Mouse (Mus musculus) E14TG2a.4 (cell line): ENCODE data around the gene Ptprm.

Experiments
- CTCF ChIP-seq: conservative IDR thresholded peaks from 2 replicates; pipeline ENCODE4 v1.5.1; 2014; ENCODE audit warnings: low read length
- NANOG ChIP-seq: IDR thresholded peaks from 2 replicates; pipeline ENCODE4 v1.6.1; 2014; ENCODE audit warnings: borderline replicate concordance, low read length, mixed read lengths
- POU5F1 ChIP-seq: IDR thresholded peaks from 2 replicates; pipeline ENCODE4 v1.6.1; 2014; ENCODE audit warnings: low read length, borderline replicate concordance

DNA sequence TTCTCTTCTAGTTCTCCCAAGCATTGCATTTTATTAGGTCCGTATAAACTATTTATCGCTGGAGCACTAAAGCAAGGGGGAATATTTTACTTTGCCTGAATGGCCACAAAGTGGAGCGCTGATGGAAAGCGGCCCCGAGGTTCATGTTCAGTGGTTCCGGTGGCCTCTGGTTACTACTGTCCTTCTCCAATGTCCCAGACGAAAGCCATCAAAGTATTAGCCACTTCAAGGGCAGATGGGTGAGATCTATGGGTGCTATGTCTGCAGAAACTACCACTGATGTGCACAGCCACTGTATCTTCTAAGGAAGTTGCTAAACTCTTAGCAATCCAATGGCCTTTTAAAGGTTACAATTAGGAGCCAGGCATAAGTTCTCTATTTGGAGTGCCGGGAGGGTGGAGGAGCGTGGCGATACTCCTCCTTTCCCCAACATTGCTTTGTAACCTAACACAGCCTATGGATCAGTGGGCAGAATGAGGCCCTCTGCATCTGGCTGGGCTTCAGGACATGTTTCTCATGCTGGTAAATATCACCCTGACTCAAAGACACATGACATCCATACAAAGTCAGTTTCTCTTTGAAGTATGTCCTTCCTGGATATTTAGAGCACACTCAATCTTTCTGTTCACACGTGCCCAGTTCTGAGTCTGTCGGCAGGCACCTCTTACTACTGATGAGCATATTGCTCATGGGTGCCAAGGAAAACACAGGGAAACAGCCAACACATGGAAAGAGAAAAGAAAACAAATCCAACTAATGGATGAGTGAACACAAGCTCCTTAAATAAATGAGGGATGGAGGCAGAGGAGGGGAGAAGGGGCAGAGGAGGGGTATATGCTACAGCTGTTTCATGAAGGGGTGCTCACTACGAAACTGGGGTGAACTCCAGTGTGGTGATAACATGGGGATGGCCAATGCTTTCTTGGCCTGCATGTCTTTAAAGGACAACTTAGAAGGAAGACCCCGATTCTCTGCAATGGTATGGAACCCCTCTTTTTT lies 584.6 kb downstream of the Ptprm start:
- TF ChIP-seq NANOG (no peak), CTCF (no peak), POU5F1 (no peak)
